Mouse (Mus musculus) gastrocnemius, adult 8-10 months (tissue): ENCODE results near the gene Etfb. TPM values are rescaled to one million over a fixed set of nuclear protein-coding genes. Genes with fewer than 3 reads are reported as not detected.

ENCODE experiments used
- DNase-seq, 2 experiments: peaks; one replicate each; pipeline ENCODE4 v3.0.0; 2022; ENCODE audit warnings: low spot score in 2 of 2
- total RNA-seq, 4 experiments: library from RNA; stranded (reverse); gene quantifications; 2 replicates each; pipeline ENCODE4 v1.2.4; 2022

Etfb gene
- total RNA-seq, 4 experiments from 2014 or later: 284 to 324 (median 303) TPM

DNA sequence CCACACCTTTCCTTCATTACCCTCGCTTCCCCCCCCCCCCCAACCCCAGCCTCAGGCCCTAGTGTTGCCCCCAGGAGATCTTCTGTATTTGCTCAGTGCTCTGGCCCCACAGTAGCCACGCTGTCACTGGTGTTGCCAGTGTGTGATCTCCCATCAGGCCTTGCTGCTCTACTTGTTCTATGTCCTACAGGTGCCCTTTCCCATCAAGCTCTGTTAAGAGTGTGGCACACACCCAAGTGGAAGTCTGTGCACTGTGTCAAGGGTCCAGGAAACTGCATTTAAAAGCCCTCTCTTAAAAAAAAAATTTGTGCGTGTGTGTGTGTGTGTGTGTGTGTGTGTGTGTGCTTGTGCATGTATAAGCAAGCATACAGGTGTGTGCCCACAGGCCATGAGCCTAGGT lies 4.4 kb downstream of the Etfb start:
- no peak for DNase-seq

DNA sequence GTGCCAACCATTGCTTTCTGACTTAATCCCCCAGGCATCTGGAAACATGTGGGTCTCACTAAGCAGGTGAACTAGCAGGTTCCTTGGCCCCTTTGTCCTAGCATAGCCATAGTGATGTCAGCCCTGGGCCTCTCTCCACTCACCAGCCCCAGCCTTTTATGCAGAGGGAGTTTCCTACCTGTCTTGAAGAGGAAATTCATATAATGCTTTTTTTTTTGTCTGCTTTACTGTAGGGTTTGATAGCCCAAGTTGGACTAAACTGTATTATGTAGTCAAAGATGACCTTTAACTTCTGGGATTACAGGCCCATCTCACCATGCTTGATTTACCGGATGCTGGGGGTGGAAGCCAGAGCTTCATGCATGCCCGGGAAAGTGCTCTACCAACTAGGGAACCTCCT lies 5.9 kb downstream of the Etfb start:
- no peak for DNase-seq

DNA sequence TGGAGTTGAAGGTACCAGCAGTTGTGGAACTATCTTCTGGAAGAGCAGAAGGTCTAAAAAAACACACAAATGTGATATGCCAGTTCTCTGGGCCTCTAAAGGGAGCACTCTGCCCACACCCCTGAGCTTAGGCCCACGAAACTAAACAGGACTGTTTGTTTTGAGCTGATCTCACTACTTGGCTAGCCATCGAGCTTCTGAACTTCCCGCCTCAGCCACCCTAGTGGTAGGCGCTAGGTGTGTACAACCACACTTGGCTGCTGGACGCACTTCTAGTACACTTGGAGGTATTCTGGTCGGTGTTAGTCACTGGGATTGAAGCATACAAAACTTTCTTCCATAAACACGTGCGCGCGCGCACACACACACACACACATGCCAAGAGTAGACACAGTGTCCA lies 7.8 kb downstream of the Etfb start:
- no peak for DNase-seq

DNA sequence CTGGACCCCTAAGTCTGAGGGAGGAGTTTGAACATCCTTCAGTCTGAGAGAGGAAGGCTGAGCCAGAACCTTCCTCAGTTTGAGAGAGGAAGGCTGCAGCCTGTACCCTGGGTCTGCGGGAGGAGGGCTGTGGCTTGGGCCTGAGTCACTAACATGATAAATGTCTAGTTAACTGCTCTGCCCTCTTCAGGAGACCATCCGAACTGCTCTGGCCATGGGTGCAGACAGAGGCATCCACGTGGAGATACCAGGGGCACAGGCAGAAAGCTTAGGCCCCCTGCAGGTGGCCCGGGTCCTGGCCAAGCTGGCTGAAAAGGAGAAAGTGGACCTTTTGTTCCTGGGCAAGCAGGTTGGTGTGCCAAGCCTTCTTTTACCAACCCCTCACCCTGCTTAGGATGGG lies 8.7 kb downstream of the Etfb start:
- DNase-seq: no peak

DNA sequence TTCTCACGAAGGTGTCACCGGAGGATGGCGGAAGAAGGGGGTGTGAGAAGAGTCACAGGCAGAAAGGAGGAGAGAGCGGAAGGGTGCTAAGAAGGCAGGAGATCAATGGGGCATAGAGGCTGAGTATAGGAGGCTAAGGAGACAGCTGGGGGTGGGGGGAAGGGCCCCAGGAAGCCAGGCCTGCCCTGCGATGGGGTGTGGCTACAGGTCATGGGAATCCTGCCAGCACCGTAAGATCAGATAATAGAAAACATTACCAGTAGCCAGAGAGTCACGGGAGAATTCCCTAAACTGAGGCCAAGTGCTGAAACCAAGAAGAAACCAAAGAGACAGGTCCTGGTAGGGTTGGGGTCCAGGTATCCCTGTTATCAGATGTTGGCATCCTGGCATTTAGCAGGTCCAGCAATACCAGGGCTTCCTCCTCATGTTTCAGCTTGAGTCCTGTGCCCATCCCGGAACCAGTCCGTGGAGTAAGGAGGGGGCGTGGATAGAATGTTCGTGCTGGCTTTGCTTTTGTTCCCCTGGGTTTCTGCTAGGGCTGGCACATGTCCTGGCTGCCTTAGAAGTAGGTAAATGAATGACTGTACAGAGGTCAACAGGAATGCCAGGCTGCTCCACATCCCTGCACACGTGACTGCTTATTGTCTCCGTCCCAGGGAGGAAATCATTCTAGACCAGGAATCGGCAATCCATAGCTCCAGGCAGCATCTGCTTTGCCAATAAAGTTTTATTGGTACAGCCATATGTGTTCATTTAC lies 9.9 kb downstream of the Etfb start:
- DNase-seq: no peak

DNA sequence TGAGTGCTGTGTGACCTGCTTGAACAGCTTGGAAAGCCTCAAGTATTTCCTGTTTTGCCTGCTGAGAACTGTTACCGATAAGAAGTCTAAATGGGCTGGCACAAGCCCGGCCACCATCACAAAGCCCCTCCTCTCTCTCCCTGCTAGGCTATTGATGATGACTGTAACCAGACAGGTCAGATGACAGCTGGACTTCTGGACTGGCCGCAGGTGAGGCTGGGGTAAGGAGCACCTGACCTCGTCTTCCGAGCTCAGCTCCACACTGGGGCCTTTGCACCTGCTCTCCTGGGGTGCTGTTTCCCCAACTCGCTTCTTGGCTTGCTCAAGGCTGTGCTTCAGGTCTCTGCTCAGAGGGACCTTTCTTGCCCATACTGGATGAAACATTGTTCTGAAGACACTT lies 10.5 kb downstream of the Etfb start:
- no peak for DNase-seq

DNA sequence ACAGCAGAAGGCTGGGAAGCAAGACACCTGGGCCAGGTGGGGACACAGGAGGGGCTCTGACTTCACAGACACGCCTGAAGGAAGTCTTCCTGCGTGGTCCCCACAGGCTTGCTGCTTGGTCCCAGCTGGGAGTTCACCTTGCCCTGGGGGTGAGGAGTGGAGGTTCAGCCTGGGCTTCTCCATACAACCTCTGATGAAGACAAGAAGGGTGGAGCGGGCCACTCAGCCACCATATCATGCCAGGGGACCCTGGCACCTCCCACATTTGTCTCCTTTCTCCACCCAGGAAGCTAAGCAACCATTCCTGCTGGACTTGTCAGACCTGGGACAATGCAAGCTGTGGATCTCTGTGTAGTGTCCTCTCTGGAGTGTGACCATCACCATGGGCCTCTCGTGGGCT lies 19.0 kb downstream of the Etfb start, which contains the start of gene Vsig10l:
TSS of gene Vsig10l (plus strand) at position 301 of the 400 bp plus-strand sequence.
- no peak for DNase-seq

DNA sequence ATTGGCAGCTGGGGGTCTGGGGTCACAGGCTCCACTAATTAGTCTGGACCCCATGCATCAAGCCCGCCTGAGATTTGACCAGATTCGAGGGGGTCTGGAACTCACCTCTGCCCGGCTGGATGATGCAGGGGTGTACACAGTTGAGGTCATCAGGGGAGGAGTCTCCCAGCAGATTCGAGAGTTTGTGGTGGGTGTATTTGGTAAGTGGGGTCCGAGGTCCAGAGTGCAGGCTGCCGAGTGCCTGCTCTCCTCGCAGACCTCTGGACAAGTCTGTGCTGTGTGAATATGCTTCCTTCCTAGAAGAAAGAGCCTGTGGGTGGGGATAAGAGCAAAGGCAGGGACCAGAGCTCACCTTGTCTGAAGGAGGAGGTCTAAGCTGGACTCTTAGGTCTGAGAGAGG lies 20.1 kb downstream of the Etfb start:
- no peak for DNase-seq

DNA sequence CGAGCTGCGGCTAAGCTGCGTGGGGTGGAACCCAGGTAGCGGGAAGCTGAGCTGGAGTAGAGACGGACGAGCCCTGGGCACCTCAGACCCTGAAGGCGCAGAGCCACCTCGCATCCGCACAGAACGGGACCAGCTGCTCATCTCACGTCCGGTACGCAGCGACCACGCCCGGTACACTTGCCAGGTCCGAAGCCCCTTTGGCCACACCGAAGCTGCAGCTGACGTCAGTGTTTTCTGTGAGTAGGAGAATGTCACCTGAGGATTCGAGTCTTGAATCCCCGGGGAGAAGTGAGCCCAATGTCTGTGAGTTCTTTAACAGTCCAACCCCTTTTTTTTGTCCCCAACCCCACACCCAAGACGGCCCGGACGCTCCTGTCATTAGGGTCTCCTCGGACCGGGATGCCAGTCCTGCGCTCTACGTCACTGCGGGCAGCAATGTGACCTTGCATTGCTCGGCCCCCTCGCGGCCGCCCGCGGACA lies 21.0 kb downstream of the Etfb start:
- no peak for DNase-seq

DNA sequence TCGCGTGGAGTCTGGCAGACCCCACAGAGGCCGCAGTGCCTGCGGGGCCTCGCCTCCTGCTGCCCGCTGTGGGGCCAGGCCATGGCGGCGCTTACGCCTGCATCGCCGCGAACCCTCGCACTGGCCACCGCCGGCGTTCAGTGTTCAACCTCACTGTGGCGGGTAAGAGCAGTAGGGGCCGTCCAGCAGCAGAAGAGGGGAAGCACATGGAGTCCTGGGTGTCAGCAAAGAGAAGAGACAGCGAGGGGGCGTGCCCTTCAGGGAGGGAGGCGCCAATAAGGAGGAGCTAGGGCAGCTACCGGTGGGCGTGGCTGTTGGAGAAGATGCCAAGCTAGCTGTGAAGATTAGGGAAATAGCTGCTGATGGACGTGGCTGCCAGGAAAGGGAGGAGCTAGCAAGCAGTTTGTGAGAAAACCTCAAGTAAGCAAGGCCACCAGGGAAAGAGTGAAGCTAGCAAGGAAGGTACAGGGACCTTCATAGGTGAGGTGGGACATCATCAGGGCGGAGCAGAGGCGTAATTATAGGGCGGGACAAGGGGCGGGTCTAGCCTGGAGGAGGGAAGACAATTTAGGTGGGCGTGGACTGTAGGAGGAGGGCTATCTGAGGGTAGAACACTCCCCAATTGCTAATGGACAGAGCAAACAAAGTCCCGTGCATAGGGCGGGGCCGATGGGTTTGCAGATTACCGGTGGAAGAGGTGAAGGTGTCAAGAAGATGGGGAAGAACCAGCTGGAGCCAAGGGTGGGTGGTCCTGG lies 21.6 kb downstream of the Etfb start:
- DNase-seq: peak; percentile 77 to 85

DNA sequence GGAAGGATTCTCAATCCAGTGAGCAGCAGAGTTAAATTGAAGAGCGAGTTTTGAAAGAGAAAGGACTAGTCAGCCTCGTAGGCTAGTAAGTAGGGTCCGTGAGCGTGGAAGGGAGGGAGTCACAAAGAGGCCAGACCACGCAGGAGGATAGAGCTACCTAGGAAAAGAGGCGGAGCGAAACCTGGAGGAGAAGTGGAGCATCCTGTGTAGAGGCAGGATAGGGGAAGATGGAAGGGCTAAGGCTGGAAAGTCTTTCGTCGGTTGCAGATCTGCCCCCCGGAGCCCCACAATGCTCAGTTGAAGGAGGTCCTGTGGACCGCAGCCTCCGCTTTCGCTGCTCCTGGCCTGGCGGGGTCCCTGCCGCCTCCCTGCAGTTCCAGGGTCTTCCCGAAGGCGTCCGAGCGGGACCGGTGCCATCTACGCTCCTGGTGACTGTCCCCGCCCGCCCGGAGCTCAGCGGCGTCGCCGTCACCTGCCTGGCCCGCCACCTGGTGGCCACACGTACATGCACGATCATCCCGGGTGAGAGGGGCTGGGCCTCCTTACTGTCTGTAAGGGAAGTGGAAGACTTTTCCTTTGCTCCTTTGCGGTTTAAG lies 22.3 kb downstream of the Etfb start:
- DNase-seq: peak; percentile 59 to 74

DNA sequence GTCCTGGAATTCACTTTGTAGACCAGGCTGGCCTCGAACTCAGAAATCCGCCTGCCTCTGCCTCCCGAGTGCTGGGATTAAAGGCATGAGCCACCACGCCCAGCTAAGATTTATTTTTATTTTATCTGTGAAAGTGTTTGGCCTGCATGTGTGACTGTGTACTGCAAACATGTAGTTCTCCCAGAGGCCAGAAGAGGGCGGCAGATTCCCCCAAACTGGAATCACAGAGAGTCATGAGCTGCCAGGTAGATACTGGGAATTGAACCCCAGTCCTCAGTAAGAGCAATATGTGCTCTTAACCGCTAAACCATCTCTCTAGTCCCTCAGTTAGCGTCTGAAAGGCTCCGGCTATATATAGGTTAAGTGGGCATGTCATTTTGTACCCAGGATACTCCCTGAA lies 26.5 kb downstream of the Etfb start:
- DNase-seq: no peak

DNA sequence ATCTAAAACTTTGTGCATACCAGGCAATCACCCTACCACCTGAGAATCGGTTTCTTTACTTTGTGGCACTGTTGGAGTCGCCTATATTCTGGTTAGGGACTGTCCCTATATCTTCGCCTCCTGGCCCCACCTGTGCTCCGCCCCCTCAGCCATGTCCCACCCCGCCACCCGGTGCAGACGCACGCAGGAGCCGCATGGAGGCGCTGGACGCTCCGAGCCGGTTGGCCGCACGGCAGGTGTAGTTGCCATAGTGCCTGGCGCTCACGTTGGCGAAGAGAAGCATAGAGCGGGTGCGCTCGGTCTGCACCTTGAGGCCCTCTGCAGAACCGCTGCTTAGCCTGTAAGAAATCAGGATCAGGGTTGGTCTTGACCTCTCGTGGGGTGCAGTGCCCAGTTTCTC lies 31.8 kb downstream of the Etfb start:
- DNase-seq: no peak

DNA sequence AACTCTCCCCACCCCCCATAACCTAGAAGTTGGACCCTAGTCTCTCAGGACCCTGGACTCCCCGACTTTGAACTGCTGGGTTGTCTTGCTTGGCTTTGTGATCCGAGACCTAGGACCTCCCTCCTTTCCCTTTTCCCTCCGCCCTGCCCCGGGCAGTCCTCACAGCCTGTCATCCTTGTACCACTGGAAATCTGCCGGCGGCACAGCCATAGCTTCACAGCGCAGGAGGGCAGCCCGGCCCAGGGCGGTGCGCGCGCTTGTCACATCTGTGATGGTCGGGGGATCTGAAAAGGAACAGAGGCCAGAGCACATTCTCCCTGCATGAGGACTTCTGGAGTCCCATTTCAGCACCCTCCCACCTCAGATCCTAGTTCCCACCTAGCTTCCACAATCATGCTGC lies 32.5 kb downstream of the Etfb start:
- no peak for DNase-seq

DNA sequence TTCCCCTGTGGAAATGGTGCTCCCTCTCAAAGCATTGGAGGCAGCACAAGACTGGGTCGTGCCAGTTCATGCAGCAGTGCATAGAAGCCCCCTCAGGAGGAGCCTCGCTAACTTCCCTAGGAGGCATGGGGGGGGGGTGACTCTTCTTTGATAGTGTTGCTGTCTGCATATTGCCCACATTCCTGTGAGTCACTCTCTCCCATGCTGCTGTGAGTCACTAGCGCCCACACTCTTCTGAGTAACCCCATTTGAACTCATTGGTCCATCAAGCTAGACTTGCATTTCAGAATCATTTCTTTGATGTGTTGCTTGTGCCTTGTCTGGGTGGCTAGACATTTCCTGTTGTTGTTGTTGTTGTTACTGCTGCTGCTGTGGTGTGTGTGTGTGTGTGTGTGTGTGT lies 37.3 kb downstream of the Etfb start:
- no peak for DNase-seq

DNA sequence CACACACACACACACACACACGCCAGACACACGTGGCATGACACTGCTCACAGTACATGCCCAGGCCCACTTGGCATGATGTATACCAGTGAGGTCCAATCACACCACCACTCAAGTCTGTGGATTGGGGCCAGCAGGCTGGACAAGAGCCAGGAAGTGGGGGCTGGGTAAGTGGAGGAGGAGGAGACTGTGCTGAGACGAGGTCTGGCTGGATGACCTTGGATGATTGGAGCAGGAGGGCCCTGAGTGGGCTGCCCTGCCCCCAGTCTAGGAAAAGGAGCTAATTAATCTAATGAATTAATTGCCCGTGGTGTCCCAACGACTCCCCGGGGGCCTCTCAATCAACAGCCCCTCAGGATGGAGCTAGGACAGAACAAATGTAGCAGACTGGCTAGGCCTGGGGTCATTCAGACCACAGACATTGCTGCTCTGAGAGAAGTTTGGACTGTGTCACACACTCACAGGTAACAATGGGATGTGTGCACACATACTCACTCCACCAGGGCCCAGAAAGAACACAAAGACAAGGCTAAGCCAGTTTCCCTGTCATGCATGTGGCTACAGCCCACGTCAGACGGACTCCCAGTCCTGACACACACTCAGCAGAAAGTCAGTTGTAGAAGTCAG lies 38.3 kb downstream of the Etfb start:
- DNase-seq: no peak

DNA sequence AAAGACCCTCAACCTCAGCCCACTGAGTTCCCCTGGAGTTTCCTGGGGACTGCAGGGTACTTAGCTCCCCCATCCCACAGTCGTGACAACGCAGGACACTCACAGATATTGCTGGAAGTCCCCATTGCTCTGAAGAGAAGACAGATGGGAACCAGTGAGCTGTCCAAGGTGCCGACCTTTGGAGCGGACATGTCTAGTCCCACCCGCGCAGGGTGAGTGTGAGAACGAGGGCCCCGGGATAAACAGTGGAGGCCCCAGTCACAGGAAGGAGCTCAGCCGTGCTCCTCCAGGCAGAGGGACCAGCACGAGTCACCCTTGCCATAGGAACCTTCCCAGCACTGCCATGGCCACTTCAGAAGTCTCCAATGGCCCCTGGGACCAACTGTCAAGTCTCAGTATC lies 39.4 kb downstream of the Etfb start:
- no peak for DNase-seq

DNA sequence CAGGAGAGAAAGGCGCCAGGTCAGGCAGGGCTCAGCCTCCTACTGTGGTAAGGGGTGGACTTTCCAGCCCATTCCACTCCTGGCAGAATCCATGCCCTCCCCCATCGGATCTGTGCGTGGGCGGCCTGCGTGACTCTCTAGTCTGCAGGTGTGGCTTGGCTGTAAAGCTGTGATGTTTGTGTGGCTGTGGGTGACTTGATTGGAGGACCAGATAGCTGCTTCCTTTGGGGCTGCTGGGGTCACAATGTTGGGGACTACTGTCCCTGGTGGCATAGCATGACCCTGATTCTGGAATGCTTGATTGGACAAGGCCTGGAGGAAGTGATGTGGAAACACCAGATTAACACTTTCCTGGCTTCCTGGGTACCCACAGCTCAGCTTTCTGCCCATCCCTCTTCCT lies 44.8 kb downstream of the Etfb start:
- no peak for DNase-seq

DNA sequence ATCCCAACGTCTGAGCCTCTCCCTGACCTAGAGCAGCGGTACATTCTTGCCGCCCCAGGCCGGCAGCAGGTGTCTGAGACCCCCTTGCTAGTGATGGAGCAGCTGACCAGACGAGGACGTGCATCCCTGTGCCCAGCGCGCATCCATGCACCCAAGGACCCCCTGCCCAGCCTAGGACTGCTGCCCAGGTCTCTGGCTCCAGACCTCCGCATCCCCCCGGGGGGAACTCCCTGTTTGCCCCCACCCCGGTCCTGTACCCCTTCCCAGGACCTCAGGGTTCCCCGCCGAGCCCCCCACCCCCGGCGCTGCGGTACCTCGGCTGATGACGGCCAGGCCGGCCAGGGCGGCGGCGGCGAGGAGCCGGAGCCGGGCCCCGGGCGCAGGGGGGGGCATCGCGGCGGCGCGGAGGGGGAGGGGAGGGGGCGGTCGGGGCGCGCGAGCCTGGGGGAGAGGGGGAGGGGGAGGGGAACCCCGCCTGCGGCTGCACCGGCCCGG lies 45.8 kb downstream of the Etfb start, which contains the start of gene Iglon5:
TSS of gene Iglon5 (minus strand) at position 445 of the 495 bp plus-strand sequence.
- DNase-seq: no peak

DNA sequence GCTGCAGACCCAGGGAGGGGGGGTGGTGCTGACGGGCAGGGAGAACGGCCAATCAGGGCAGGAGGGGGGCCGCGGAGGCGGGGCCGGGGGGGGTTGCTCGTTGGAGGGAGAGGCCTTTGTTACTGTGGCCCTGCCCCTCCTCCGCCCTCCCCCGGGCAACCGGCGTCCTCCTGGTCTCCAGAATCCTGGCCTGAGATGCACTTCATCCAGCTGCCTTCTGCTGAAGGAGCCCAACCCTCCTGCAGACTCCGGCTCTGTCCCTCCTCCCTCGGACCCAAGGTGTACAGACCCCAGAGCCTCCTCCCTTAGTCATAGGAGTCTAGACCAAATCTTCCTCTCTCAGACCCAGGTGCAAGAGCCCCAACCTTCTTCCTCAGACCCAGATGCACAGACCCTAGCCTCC lies 46.3 kb downstream of the Etfb start:
- peak; percentile 15 to 24 for DNase-seq

DNA sequence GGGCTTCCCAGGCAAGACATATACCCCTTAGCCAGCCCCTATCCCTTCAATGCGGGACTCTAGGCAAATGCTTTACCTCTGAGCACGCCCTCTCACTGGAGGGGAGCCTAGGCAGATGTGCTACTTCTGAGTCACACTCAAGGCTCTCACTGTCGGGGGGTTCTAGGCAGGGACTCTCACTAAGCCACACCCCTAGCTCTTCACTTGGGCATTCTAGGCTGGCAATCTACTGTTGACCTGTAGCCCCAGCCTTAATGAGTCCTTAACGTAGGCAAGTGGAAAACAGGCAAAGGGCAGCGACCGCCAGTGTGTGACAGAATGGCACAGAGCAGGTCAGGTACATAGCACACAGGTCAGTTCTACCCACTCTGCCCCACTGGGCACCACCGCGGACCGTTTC lies 47.0 kb downstream of the Etfb start:
- DNase-seq: no peak
